Mouse (Mus musculus) C2C12 (cell line): ENCODE measurements at regions not wholly inside any gene's neighbourhood (a gene's known extent, or its start where the extent isn't known, plus 50 kb on each side); places are given as distances from the start of the nearest gene placed in this dataset.

Source experiments
- H3K27me3 ChIP-seq: one replicate; pipeline ENCODE4 v1.6.1; 2011; ENCODE audit not compliant: control insufficient read depth, insufficient read depth, insufficient read length
- H3K36me3 ChIP-seq: one replicate; pipeline ENCODE4 v1.6.1; 2011; ENCODE audit not compliant: control insufficient read depth, insufficient read depth
- H3K4me3 ChIP-seq: one replicate; pipeline ENCODE4 v1.5.1; 2011; ENCODE audit warnings: mild to moderate bottlenecking, control low read depth; ENCODE audit not compliant: poor library complexity, insufficient read depth, severe bottlenecking
- H3K79me2 ChIP-seq: one replicate; pipeline ENCODE4 v1.6.1; 2011; ENCODE audit not compliant: control insufficient read depth, insufficient read depth
- H3K79me3 ChIP-seq: one replicate; pipeline ENCODE4 v1.6.1; 2011; ENCODE audit warnings: low read depth, control low read depth
- H3ac ChIP-seq: one replicate; pipeline ENCODE3; 2011; ENCODE audit warnings: low read depth; ENCODE audit not compliant: control insufficient read depth, insufficient read length
- CEBPB ChIP-seq: IDR thresholded peaks from one replicate; pipeline ENCODE4 v1.6.1; 2011; ENCODE audit warnings: low read depth, mild to moderate bottlenecking, control low read depth, moderate library complexity
- CTCF ChIP-seq: IDR thresholded peaks from one replicate; pipeline ENCODE4 v1.5.1; 2011; ENCODE audit not compliant: control insufficient read depth, insufficient read depth, insufficient read length
- FOSL1 ChIP-seq: IDR thresholded peaks from one replicate; pipeline ENCODE4 v1.8.0; 2011; ENCODE audit warnings: mild to moderate bottlenecking, low read length; ENCODE audit not compliant: poor library complexity, insufficient read depth, severe bottlenecking
- MAX ChIP-seq: IDR thresholded peaks from one replicate; pipeline ENCODE4 v1.6.1; 2011; ENCODE audit warnings: mild to moderate bottlenecking, control low read depth
- MYOD1 ChIP-seq: IDR thresholded peaks from one replicate; pipeline ENCODE4 v1.6.1; 2011; ENCODE audit warnings: low read depth; ENCODE audit not compliant: control insufficient read depth, insufficient read length
- MYOG ChIP-seq: IDR thresholded peaks from one replicate; pipeline ENCODE4 v1.6.1; 2011; ENCODE audit not compliant: control insufficient read depth, insufficient read length; ENCODE audit errors: extremely low read depth
- USF1 ChIP-seq: IDR thresholded peaks from one replicate; pipeline ENCODE4 v1.6.1; 2011; ENCODE audit warnings: low read depth, mild to moderate bottlenecking, control low read depth, moderate library complexity

GRCm38 (mm10) chr9:116464626-116465025 is 289.5 kb upstream of the Tgfbr2 start:
- Histone ChIP-seq H3K27me3 (no peaks in the 10 kb centered on the region), H3ac (no peak overlapping the region), H3K79me2 (no peaks in the 10 kb centered on the region), H3K36me3 (no peaks in the 10 kb centered on the region), H3K79me3 (no peaks in the 10 kb centered on the region), H3K4me3 (no peak overlapping the region)
- TF ChIP-seq MAX = no peak
- no peak for TF ChIP-seq CEBPB
- no peak for TF ChIP-seq MYOD1
- no peak for TF ChIP-seq MYOG
- TF ChIP-seq CTCF = no peak
- no peak for TF ChIP-seq USF1
- no peak for TF ChIP-seq FOSL1

GRCm38 (mm10) chr9:116462232-116462631 is 287.1 kb upstream of the Tgfbr2 start:
- H3ac ChIP-seq = no peak overlapping the region
- H3K79me2 ChIP-seq = no peaks in the 10 kb centered on the region
- H3K4me3 ChIP-seq = no peak overlapping the region
- TF ChIP-seq MYOD1 (no peak), MYOG (no peak), USF1 (no peak), CEBPB (no peak), FOSL1 (no peak), CTCF (no peak), MAX (no peak)
- no peaks in the 10 kb centered on the region for H3K27me3 ChIP-seq
- no peaks in the 10 kb centered on the region for H3K36me3 ChIP-seq
- no peaks in the 10 kb centered on the region for H3K79me3 ChIP-seq

DNA sequence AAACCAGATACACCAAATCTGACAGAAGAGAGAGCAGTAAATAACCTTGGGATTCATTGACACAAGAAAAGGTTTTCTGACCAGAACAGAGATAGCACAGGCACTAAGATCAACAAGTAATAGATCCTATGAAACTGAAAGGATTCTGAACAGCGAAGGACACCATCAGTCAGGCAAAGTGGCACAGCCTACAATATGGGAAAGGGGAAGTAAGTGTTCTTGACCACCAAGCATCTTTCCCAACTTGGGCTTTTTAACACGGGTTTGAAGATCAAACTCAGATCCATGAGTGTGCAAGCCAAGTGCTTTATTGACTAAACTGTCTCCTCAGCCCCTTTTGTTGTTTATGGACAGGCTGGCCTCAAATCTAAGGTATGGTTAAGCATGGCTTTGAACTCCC is 284.9 kb upstream of the Tgfbr2 start:
- Histone ChIP-seq H3K36me3 (no peaks in the 10 kb centered on the region), H3K4me3 (no peak overlapping the region), H3ac (no peak overlapping the region), H3K79me2 (no peaks in the 10 kb centered on the region), H3K79me3 (no peaks in the 10 kb centered on the region), H3K27me3 (no peaks in the 10 kb centered on the region)
- TF ChIP-seq MYOG (no peak), CEBPB (no peak), MYOD1 (no peak), FOSL1 (no peak), USF1 (no peak), CTCF (no peak), MAX (no peak)

- Histone ChIP-seq H3ac (no peak overlapping the region), H3K4me3 (no peak overlapping the region), H3K27me3 (no peaks in the 10 kb centered on the region), H3K79me2 (no peaks in the 10 kb centered on the region), H3K79me3 (no peaks in the 10 kb centered on the region), H3K36me3 (no peaks in the 10 kb centered on the region)
- TF ChIP-seq CTCF = no peak
- TF ChIP-seq MAX = no peak
- no peak for TF ChIP-seq USF1
- TF ChIP-seq MYOD1 = no peak
- no peak for TF ChIP-seq FOSL1
- no peak for TF ChIP-seq CEBPB
Observed at GRCm38 (mm10) chr9:116452050-116452449, 276.9 kb upstream of the Tgfbr2 start.

- H3K79me3 ChIP-seq = no peaks in the 10 kb centered on the region
- H3K27me3 ChIP-seq = no peaks in the 10 kb centered on the region
- H3K36me3 ChIP-seq = no peaks in the 10 kb centered on the region
- H3K79me2 ChIP-seq = no peaks in the 10 kb centered on the region
- TF ChIP-seq CTCF (no peak), MYOG (no peak), USF1 (no peak), MAX (no peak), MYOD1 (no peak), CEBPB (no peak), FOSL1 (no peak)
- H3K4me3 ChIP-seq = no peak overlapping the region
- no peak overlapping the region for H3ac ChIP-seq
Observed at GRCm38 (mm10) chr9:116450829-116451228, 275.7 kb upstream of the Tgfbr2 start.

DNA sequence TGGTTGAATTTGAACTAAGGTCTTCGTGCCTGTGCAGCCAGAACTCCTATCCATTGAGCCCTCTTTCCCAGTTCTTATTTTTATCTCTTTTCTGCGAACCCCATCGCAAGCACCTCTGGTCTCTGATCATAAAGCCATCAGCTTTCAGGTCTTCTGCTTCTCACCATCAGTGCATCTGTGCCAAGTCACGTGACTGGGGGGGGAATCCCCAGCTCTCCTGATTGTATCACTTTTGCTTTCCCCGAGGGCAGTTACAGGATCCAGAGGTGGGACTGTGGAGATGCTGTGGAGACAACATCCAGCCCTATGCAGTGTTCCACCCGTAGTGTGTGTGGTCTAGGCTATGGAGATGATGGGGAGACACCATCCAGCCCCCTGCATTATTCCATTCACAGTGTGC is 272.6 kb upstream of the Tgfbr2 start:
- Histone ChIP-seq H3K36me3 (no peaks in the 10 kb centered on the region), H3K79me2 (no peaks in the 10 kb centered on the region), H3K79me3 (no peaks in the 10 kb centered on the region), H3K27me3 (no peaks in the 10 kb centered on the region), H3ac (no peak overlapping the region), H3K4me3 (no peak overlapping the region)
- TF ChIP-seq CEBPB (no peak), MYOG (no peak), MAX (no peak), MYOD1 (no peak), CTCF (no peak), USF1 (no peak), FOSL1 (no peak)
